Mouse (Mus musculus) midbrain, postnatal 0 days (tissue): ENCODE results near the gene Hsd17b13. TPM values are rescaled to one million over a fixed set of nuclear protein-coding genes. Genes with fewer than 3 reads are reported as not detected.

ENCODE experiments used
- ATAC-seq: fragments of 200-750 bp; cut with Nextera tagmentation; 2 replicates; pipeline ENCODE4 v1.8.0; 2017; ENCODE audit warnings: moderate number of reproducible peaks, mild to moderate bottlenecking, moderate TSS enrichment, moderate library complexity; ENCODE audit not compliant: low FRiP score
- DNase-seq: peaks from one replicate; pipeline ENCODE4 v3.0.0-alpha.2; 2015; ENCODE audit warnings: low spot score
- H3K27ac ChIP-seq: fragments of 300-500 bp; sonication (generic); 2 replicates; pipeline ENCODE4 v1.5.1; 2014; ENCODE audit warnings: low read depth, mild to moderate bottlenecking, low read length, mixed read lengths
- H3K27me3 ChIP-seq: fragments of 300-500 bp; sonication (generic); 2 replicates; pipeline ENCODE4 v1.6.1; 2014; ENCODE audit warnings: low read length, control low read depth, mixed read lengths; ENCODE audit not compliant: insufficient read depth
- H3K36me3 ChIP-seq: fragments of 300-500 bp; sonication (generic); 2 replicates; pipeline ENCODE4 v1.6.1; 2014; ENCODE audit warnings: low read length, control low read depth, mixed read lengths; ENCODE audit not compliant: insufficient read depth
- H3K4me1 ChIP-seq: fragments of 300-500 bp; sonication (generic); 2 replicates; pipeline ENCODE4 v1.6.1; 2014; ENCODE audit warnings: mild to moderate bottlenecking, control low read depth, antibody characterized with exemption, low read length, mixed read lengths; ENCODE audit not compliant: insufficient read depth
- H3K4me2 ChIP-seq: fragments of 300-500 bp; sonication (generic); 2 replicates; pipeline ENCODE4 v1.6.1; 2014; ENCODE audit warnings: low read depth, mild to moderate bottlenecking, low read length, mixed read lengths; ENCODE audit not compliant: poor library complexity, severe bottlenecking
- H3K4me3 ChIP-seq: fragments of 300-500 bp; sonication (generic); 2 replicates; pipeline ENCODE4 v1.5.1; 2014; ENCODE audit warnings: low read depth, mild to moderate bottlenecking, low read length, moderate library complexity
- H3K9ac ChIP-seq: fragments of 300-500 bp; sonication (generic); replicated peaks from 2 replicates; pipeline ENCODE4 v1.6.1; 2014; ENCODE audit warnings: mild to moderate bottlenecking, low read length, moderate library complexity, mixed read lengths; ENCODE audit not compliant: poor library complexity, severe bottlenecking
- H3K9me3 ChIP-seq: fragments of 300-500 bp; sonication (generic); 2 replicates; pipeline ENCODE4 v1.6.1; 2016; ENCODE audit warnings: low read length, control low read depth
- CTCF ChIP-seq: IDR thresholded peaks from 2 replicates; pipeline ENCODE4 v1.5.1; 2016; ENCODE audit warnings: antibody characterized with exemption, mild to moderate bottlenecking
- WGBS: fragments of 180-500 bp; shearing (Covaris S2); extraction: QIAGEN DNeasy Blood & Tissue Kit; methylation state at CpG from one replicate; pipeline ENCODE4 v1.1.7; 2014; 5-methylcytosine and 5-hydroxymethylcytosine counted together
- polyA plus RNA-seq: library from polyadenylated mRNA; unstranded; fragments of >200 nt; fragmentation: Nextera tagmentation; extraction: Ambion mirVana; gene quantifications from 2 replicates; pipeline ENCODE4 v1.2.1, GENCODE M21; 2015
- total RNA-seq: library from RNA; depleted of rRNA; stranded (reverse); fragments of >200 nt; gene quantifications from 2 replicates; pipeline ENCODE4 v1.2.3, GENCODE M21; 2014

Gene Hsd17b13
- total and polyA plus RNA-seq, 2 experiments from 2014 or later = 0.27 TPM; not detected in 1

GRCm38 (mm10) chr5:103913150-103913549 lies 64.1 kb downstream of the Hsd17b13 start:
- ATAC-seq = no peak
- Histone ChIP-seq H3K4me2 (no peak overlapping the region), H3K9me3 (no peaks in the 10 kb centered on the region), H3K9ac (no peak overlapping the region), H3K4me3 (no peak overlapping the region), H3K4me1 (0 out of 2 replicates have a peak, but pooled peaks cover 5% of the 10 kb centered on the region), H3K27me3 (no peaks in the 10 kb centered on the region), H3K36me3 (no peaks in the 10 kb centered on the region), H3K27ac (no peak overlapping the region)
- DNase-seq = no peak
- no peak for TF ChIP-seq CTCF
- 75% methylated on average over 4 of the region's 4 CpGs for WGBS

GRCm38 (mm10) chr5:103911555-103911954 lies 65.7 kb downstream of the Hsd17b13 start:
- no peak for ATAC-seq
- DNase-seq = no peak
- Histone ChIP-seq H3K36me3 (no peaks in the 10 kb centered on the region), H3K9me3 (no peaks in the 10 kb centered on the region), H3K4me3 (peak overlapping the region; percentile 91; the same call in 1 of the 2 replicates), H3K27me3 (no peaks in the 10 kb centered on the region), H3K27ac (no peak overlapping the region), H3K9ac (no peak overlapping the region), H3K4me2 (peak overlapping the region; percentile 69), H3K4me1 (0 out of 2 replicates have a peak, but pooled peaks cover 5% of the 10 kb centered on the region)
- 88% methylated on average over 5 of the region's 5 CpGs for WGBS
- TF ChIP-seq CTCF = no peak

- TF ChIP-seq CTCF = no peak
- peak within 1 kb of the TSS; percentile 69 for H3K4me2 ChIP-seq
- no peaks in the 10 kb centered on the region for H3K9me3 ChIP-seq
- peak within 1 kb of the TSS; percentile 88 for H3K9ac ChIP-seq
- peak within 1 kb of the TSS; percentile 91 for H3K4me3 ChIP-seq
- H3K4me1 ChIP-seq = 0 out of 2 replicates have a peak, but pooled peaks cover 5% of the 10 kb centered on the region
- WGBS = under 1% methylated on average over 48 of the region's 86 CpGs
- ATAC-seq (peak; percentile 96), DNase-seq (peak; percentile 93)
- H3K27me3 ChIP-seq = no peaks in the 10 kb centered on the region
- H3K27ac ChIP-seq = peak within 1 kb of the TSS; percentile 73
- H3K36me3 ChIP-seq = no peaks in the 10 kb centered on the region
These were observed 66.3 kb downstream of the Hsd17b13 start, which contains the start of gene Klhl8 for GRCm38 (mm10) chr5:103910748-103911409. TSS of gene Klhl8 (minus strand) at chr5:103911259.

DNA sequence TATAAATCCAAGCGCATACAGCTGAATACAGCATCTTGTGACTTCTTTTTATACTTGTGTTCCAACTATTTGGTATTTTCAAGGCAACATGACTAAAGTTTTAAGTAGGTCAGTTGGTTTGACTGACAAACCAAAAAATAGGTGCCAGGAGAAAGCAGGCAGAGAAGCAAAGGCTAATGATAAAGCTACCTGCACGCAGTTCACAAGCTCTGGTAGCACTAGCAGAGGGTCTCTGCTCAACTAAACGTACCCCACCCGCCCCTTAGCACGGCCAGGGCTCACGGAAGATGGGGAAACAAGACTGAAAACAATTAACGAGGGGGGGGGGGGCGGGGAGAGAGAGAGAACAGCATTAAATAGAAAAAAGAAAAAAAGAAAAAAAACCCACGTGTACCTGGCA lies 67.1 kb downstream of the Hsd17b13 start:
- no peak for TF ChIP-seq CTCF
- 12% methylated on average over 8 of the region's 9 CpGs for WGBS

GRCm38 (mm10) chr5:103909466-103909865 lies 67.7 kb downstream of the Hsd17b13 start:
- DNase-seq (no peak), ATAC-seq (no peak)
- H3K27ac ChIP-seq = no peak overlapping the region
- H3K4me1 ChIP-seq = 0 out of 2 replicates have a peak, but pooled peaks cover 5% of the 10 kb centered on the region
- WGBS = 80% methylated on average over 3 of the region's 3 CpGs
- no peak overlapping the region for H3K9ac ChIP-seq
- H3K36me3 ChIP-seq = no peaks in the 10 kb centered on the region
- TF ChIP-seq CTCF = no peak
- H3K27me3 ChIP-seq = no peaks in the 10 kb centered on the region
- H3K4me2 ChIP-seq = no peak overlapping the region
- H3K4me3 ChIP-seq = no peak overlapping the region
- H3K9me3 ChIP-seq = no peaks in the 10 kb centered on the region

More for the DNA sequence above, 67.1 kb downstream of the Hsd17b13 start:
- H3K36me3 ChIP-seq = no peaks in the 10 kb centered on the region
- 0 out of 2 replicates have a peak, but pooled peaks cover 5% of the 10 kb centered on the region for H3K4me1 ChIP-seq
- DNase-seq (no peak), ATAC-seq (no peak)
- H3K9me3 ChIP-seq = no peaks in the 10 kb centered on the region
- peak overlapping the region; percentile 69 for H3K4me2 ChIP-seq
- no peaks in the 10 kb centered on the region for H3K27me3 ChIP-seq
- H3K9ac ChIP-seq = peak overlapping the region; percentile 88
- H3K4me3 ChIP-seq = peak overlapping the region; percentile 91
- no peak overlapping the region for H3K27ac ChIP-seq

- Histone ChIP-seq H3K9ac (no peak overlapping the region), H3K4me1 (0 out of 2 replicates have a peak, but pooled peaks cover 5% of the 10 kb centered on the region), H3K36me3 (no peaks in the 10 kb centered on the region), H3K27me3 (no peaks in the 10 kb centered on the region), H3K4me2 (no peak overlapping the region), H3K4me3 (no peak overlapping the region), H3K9me3 (no peaks in the 10 kb centered on the region), H3K27ac (no peak overlapping the region)
- TF ChIP-seq CTCF = no peak
- ATAC-seq = no peak
- DNase-seq = no peak
- 60% methylated on average over 7 of the region's 7 CpGs for WGBS
These were observed 68.4 kb downstream of the Hsd17b13 start for GRCm38 (mm10) chr5:103908851-103909250.
